Mouse (Mus musculus): ENCODE data around the gene Gins2.

Gins2 gene

DNA sequence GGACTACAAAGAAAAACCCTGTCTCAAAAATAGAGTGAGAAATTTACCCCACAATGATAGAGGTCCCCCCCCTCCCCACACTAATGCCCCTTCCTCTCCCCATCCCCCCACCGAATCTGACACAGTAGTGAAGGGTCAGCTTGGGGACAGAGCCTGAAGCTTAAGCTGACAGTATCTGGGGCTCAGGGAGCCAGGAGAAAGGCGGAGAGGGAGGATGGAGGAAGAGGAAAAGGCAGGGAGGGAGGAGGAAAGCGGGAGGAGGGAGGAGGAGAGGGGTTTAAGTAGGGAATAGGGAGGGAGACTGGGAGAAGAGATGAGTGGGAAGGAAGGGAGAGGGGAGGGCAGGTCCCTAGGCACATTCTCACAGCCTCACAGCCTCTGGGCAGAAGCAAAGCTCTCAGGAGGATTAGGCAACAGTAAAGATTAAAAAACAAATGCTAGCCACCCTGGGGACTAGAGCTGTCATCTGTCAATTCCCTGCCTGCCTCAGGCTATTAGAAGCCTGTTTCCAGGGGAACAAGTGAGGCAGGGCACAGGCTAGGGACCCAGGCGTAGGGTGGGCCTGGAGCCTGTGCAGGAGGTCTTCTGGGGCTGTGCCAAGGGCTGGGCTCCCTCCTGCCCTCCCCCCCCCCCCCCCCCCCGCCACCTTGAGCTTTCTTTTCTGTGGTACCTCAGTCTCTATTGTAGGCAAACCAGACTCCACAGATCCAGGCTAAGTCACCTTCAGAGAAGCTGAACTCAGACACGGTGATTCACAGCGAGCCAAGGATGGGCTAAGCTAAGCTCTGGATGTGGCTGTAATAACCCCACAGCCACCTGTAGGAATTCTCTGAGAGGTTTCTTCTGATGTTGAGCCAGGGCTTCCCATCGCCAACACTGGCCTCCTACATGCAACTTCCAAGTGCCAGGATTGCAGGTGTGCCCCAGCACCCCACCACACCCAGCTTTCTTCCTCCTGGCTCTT lies 27.8 kb upstream of the Gins2 start:
- Histone ChIP-seq H3K4me3 (replicated peaks; ENCODE audit: low read length) (no peak overlapping the region), H3K9me3 (ENCODE audit: low read length) (no peaks in the 10 kb centered on the region), H3K4me1 (replicated peaks; ENCODE audit: low read depth, low read length) (peaks cover 74% of the 10 kb centered on the region), H3K27me3 (ENCODE audit: insufficient read depth, low read length) (no peaks in the 10 kb centered on the region), H3K36me3 (ENCODE audit: insufficient read depth, low read length) (peaks cover 17% of the 10 kb centered on the region)
- TF ChIP-seq NANOG (IDR thresholded peaks at IDR 0.05; ENCODE audit: borderline replicate concordance, low read length) (no peak), POU5F1 (IDR thresholded peaks at IDR 0.05; ENCODE audit: borderline replicate concordance, low read length) (no peak), CTCF (conservative IDR thresholded peaks at IDR 0.05; ENCODE audit: low read length) (no peak)

DNA sequence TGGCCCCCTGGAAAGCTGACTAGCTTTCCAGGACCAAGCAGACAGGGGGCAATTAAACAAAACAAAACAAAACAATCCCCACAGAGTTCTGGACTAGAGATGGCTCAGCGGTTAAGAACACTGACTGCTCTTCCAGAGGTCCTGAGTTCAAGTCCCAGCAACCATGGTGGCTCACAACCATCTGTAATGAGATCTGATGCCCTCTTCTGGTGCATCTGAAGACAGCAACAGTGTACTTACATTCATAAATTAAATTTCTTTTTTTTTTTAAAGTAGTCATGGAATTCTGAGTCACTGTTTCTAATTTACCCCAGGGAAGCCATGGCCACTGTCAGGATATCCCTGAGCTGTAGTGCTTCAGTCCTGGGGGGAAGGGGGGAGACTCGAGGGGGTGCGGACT lies 25.4 kb upstream of the Gins2 start:
- TF ChIP-seq POU5F1 (IDR thresholded peaks at IDR 0.05; ENCODE audit: borderline replicate concordance, low read length) (no peak), NANOG (IDR thresholded peaks at IDR 0.05; ENCODE audit: borderline replicate concordance, low read length) (no peak), CTCF (conservative IDR thresholded peaks at IDR 0.05; ENCODE audit: low read length) (no peak)
- peaks cover 37% of the 10 kb centered on the region for H3K36me3 ChIP-seq (ENCODE audit: insufficient read depth, low read length)

DNA sequence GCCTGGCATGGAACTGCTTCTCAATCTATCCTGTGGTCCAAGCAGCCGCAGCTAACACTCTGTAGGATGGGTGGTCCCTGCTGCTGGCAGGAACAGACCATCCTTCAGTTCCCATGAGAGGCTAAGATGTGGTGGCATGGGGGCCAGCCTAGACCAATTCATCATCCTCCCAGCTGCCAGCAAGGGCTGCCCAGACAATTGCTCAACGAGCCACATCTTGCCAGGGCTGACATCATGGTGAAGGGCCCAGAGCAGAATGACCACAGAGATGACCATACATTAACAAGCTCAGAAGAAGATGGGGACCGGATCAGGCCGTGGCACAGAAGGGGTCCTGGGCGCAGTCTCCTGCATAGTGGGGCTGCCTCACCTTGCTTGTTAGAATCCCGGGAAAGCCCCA lies 21.7 kb upstream of the Gins2 start:
- no peak overlapping the region for H3K4me3 ChIP-seq (replicated peaks; ENCODE audit: low read length)
- peaks cover 65% of the 10 kb centered on the region for H3K4me1 ChIP-seq (replicated peaks; ENCODE audit: low read depth, low read length)
- no peaks in the 10 kb centered on the region for H3K9me3 ChIP-seq (ENCODE audit: low read length)
- H3K27me3 ChIP-seq (ENCODE audit: insufficient read depth, low read length), result no peaks in the 10 kb centered on the region
- H3K36me3 ChIP-seq (ENCODE audit: insufficient read depth, low read length), result peaks cover 42% of the 10 kb centered on the region
- TF ChIP-seq NANOG (IDR thresholded peaks at IDR 0.05; ENCODE audit: borderline replicate concordance, low read length), result no peak
- no peak for TF ChIP-seq CTCF (conservative IDR thresholded peaks at IDR 0.05; ENCODE audit: low read length)
- TF ChIP-seq POU5F1 (IDR thresholded peaks at IDR 0.05; ENCODE audit: borderline replicate concordance, low read length), result no peak

More for the DNA sequence above, 25.4 kb upstream of the Gins2 start:
- Histone ChIP-seq H3K27me3 (ENCODE audit: insufficient read depth, low read length) (no peaks in the 10 kb centered on the region), H3K4me3 (replicated peaks; ENCODE audit: low read length) (no peak overlapping the region), H3K4me1 (replicated peaks; ENCODE audit: low read depth, low read length) (peaks cover 62% of the 10 kb centered on the region), H3K9me3 (ENCODE audit: low read length) (no peaks in the 10 kb centered on the region)

DNA sequence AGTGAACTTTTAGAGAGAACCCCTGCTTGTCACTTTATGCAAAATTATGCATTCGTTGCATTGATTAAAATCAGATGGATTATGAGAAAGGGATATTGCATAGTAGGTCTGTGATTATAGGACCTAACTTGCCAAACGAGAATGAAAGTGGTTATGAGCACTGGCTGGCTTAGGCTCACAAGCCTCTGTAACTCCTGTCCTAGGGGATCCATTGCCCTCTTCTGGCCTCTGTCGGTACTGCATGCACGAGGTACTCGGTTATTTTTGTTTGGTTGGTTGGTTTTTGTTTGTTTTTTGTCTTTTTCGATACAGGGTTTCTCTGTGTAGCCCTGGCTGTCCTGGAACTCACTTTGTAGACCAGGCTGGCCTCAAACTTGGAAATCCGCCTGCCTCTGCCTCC lies 18.8 kb upstream of the Gins2 start:
- Histone ChIP-seq H3K9me3 (ENCODE audit: low read length) (no peaks in the 10 kb centered on the region), H3K4me1 (replicated peaks; ENCODE audit: low read depth, low read length) (peaks cover 53% of the 10 kb centered on the region), H3K27me3 (ENCODE audit: insufficient read depth, low read length) (no peaks in the 10 kb centered on the region), H3K4me3 (replicated peaks; ENCODE audit: low read length) (no peak overlapping the region), H3K36me3 (ENCODE audit: insufficient read depth, low read length) (peaks cover 33% of the 10 kb centered on the region)
- no peak for TF ChIP-seq NANOG (IDR thresholded peaks at IDR 0.05; ENCODE audit: borderline replicate concordance, low read length)
- TF ChIP-seq CTCF (conservative IDR thresholded peaks at IDR 0.05; ENCODE audit: low read length), result peak; percentile 90

DNA sequence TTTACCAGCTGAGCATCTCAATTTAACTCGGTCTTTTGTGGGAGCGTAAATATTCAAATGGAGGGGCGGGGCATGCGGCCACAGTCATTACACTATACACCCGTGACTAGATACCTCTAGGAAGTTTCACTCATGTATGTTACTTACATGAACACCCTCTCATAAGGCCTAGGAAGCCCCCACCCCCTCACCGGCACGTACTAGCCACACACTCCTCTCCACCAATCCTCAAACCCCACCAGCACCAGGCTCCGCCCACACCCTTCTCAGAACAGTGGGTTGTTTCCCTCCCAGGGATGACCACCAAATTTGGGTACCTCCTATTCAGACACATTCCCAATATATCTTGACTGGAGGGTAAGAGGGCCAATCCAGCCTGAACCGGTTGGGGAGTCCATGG lies 18.4 kb upstream of the Gins2 start:
- H3K36me3 ChIP-seq (ENCODE audit: insufficient read depth, low read length), result peaks cover 33% of the 10 kb centered on the region
- no peak overlapping the region for H3K4me3 ChIP-seq (replicated peaks; ENCODE audit: low read length)
- TF ChIP-seq NANOG (IDR thresholded peaks at IDR 0.05; ENCODE audit: borderline replicate concordance, low read length), result no peak
- no peak for TF ChIP-seq CTCF (conservative IDR thresholded peaks at IDR 0.05; ENCODE audit: low read length)
- no peak for TF ChIP-seq POU5F1 (IDR thresholded peaks at IDR 0.05; ENCODE audit: borderline replicate concordance, low read length)
- H3K27me3 ChIP-seq (ENCODE audit: insufficient read depth, low read length), result no peaks in the 10 kb centered on the region
- H3K4me1 ChIP-seq (replicated peaks; ENCODE audit: low read depth, low read length), result peaks cover 56% of the 10 kb centered on the region
- no peaks in the 10 kb centered on the region for H3K9me3 ChIP-seq (ENCODE audit: low read length)

DNA sequence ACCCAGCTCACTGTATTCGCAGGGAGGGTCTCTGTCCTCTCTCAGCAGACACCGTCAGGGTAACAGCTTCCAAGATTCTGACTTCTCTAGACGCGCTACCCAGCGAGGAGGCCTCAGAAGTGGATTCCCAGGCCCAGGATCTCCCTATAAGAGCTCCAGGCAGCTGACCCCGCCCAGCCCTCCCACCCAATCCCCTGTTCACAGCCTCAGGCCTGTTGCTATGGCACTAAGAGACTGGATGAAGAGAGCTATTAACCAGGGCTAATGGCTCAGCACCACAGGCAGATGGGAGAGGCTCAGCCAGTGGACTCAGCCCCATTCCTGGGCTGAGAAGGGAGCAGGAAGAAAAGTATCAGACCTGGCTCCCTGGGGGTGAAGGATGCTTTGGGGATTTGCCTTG lies 13.6 kb upstream of the Gins2 start:
- TF ChIP-seq NANOG (IDR thresholded peaks at IDR 0.05; ENCODE audit: borderline replicate concordance, low read length) (no peak), CTCF (conservative IDR thresholded peaks at IDR 0.05; ENCODE audit: low read length) (no peak), POU5F1 (IDR thresholded peaks at IDR 0.05; ENCODE audit: borderline replicate concordance, low read length) (no peak)
- Histone ChIP-seq H3K4me3 (replicated peaks; ENCODE audit: low read length) (no peak overlapping the region), H3K36me3 (ENCODE audit: insufficient read depth, low read length) (no peaks in the 10 kb centered on the region), H3K9me3 (ENCODE audit: low read length) (peaks cover 8% of the 10 kb centered on the region), H3K4me1 (replicated peaks; ENCODE audit: low read depth, low read length) (peaks cover 49% of the 10 kb centered on the region), H3K27me3 (ENCODE audit: insufficient read depth, low read length) (peaks cover 14% of the 10 kb centered on the region)

DNA sequence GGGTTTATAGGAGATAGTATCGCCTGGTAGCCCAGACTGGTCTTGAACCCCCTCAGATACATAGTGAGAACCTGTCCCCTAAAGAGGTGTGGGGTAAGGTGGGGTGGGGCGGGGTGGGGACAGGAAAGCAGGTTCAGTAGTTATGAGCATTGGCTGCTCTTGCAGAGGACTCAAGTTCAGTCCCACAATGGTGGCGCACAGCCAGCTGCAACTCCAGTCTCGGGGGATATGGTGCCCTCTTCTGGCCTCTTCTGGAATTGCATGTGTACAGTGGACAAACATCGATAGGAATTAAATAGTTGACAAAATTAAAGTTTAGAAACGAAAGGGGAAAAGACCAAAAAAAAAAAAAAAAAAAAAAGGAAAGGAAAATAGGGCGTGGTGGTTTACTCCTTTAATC lies 10.4 kb upstream of the Gins2 start:
- peak; percentile 92 for TF ChIP-seq CTCF (conservative IDR thresholded peaks at IDR 0.05; ENCODE audit: low read length)
- no peak for TF ChIP-seq POU5F1 (IDR thresholded peaks at IDR 0.05; ENCODE audit: borderline replicate concordance, low read length)
- peaks cover 10% of the 10 kb centered on the region for H3K9me3 ChIP-seq (ENCODE audit: low read length)

DNA sequence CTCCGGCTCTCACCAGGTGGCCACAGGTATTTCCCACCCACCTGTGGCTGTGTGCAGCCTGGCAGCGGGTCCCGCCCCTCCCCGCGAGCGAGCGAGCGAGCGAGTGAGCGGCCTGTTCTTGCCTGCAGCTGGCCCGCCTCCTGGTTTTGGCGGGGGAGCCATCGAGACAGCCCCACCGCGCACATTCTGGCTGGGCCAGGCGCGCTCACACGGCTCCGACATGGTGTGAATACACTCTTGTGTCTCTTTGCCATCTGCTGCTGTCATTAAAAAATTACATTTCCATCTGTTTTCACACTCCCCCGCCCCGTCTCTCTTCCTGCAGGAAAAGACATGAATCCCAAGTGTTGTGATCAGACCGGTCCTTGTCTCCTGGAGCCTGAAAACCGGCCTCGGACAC lies 9.5 kb upstream of the Gins2 start:
- H3K4me3 ChIP-seq (replicated peaks; ENCODE audit: low read length), result peak overlapping the region; percentile 53
- H3K36me3 ChIP-seq (ENCODE audit: insufficient read depth, low read length), result no peaks in the 10 kb centered on the region
- peaks cover 37% of the 10 kb centered on the region for H3K4me1 ChIP-seq (replicated peaks; ENCODE audit: low read depth, low read length)
- H3K9me3 ChIP-seq (ENCODE audit: low read length), result peaks cover 12% of the 10 kb centered on the region
- TF ChIP-seq POU5F1 (IDR thresholded peaks at IDR 0.05; ENCODE audit: borderline replicate concordance, low read length) (no peak), CTCF (conservative IDR thresholded peaks at IDR 0.05; ENCODE audit: low read length) (no peak), NANOG (IDR thresholded peaks at IDR 0.05; ENCODE audit: borderline replicate concordance, low read length) (no peak)
- peaks cover 15% of the 10 kb centered on the region for H3K27me3 ChIP-seq (ENCODE audit: insufficient read depth, low read length)

More for the DNA sequence above, 10.4 kb upstream of the Gins2 start:
- Histone ChIP-seq H3K4me1 (replicated peaks; ENCODE audit: low read depth, low read length) (peaks cover 37% of the 10 kb centered on the region), H3K4me3 (replicated peaks; ENCODE audit: low read length) (no peak overlapping the region), H3K36me3 (ENCODE audit: insufficient read depth, low read length) (no peaks in the 10 kb centered on the region), H3K27me3 (ENCODE audit: insufficient read depth, low read length) (peaks cover 15% of the 10 kb centered on the region)

Measured in E14TG2a.4 (cell line).